Mouse (Mus musculus): ENCODE data around the gene C1qtnf9.

- TF ChIP-seq POLR2A (IDR thresholded peaks at IDR 0.05; ENCODE audit: extremely low read depth, insufficient read depth, low read length), result no peak
- no peak for TF ChIP-seq CTCF (IDR thresholded peaks at IDR 0.05; ENCODE audit: extremely low read depth, insufficient read depth, low read length)
Measured at GRCm38 (mm10) chr14:60732081-60732480, 35.9 kb upstream of the C1qtnf9 start.
